Mouse (Mus musculus) olfactory bulb, adult 2 months (tissue): ENCODE results near the gene Xrcc5. TPM values are rescaled to one million over a fixed set of nuclear protein-coding genes. Genes with fewer than 3 reads are reported as not detected.

Source experiments
- H3K27ac ChIP-seq: fragments of 200-500 bp; 2 replicates; pipeline ENCODE4 v1.5.1; 2012; ENCODE audit warnings: low read depth, low read length; ENCODE audit not compliant: insufficient read depth
- H3K4me1 ChIP-seq: fragments of 200-500 bp; 2 replicates; pipeline ENCODE4 v1.6.1; 2012; ENCODE audit warnings: low read length; ENCODE audit not compliant: control insufficient read depth, insufficient read depth
- H3K4me3 ChIP-seq: fragments of 200-500 bp; 2 replicates; pipeline ENCODE4 v1.5.1; 2012; ENCODE audit warnings: mild to moderate bottlenecking, low read depth, low read length, moderate library complexity; ENCODE audit not compliant: insufficient read depth
- CTCF ChIP-seq: fragments of 200-500 bp; IDR thresholded peaks from 2 replicates; pipeline ENCODE4 v1.5.1; 2012; ENCODE audit warnings: low read depth, mild to moderate bottlenecking, low read length, moderate library complexity; ENCODE audit not compliant: insufficient read depth
- POLR2A ChIP-seq: fragments of 200-500 bp; IDR thresholded peaks from 2 replicates; pipeline ENCODE4 v1.6.1; 2012; ENCODE audit warnings: mild to moderate bottlenecking, low read depth, low read length, moderate library complexity; ENCODE audit not compliant: insufficient read depth
- WGBS: fragments of 180-500 bp; shearing (Covaris S2); methylation state at CpG from one replicate; pipeline ENCODE4 v1.1.7; 2018; 5-methylcytosine and 5-hydroxymethylcytosine counted together
- polyA plus RNA-seq: library from polyadenylated mRNA; stranded (reverse); fragments of >200 nt; gene quantifications from 2 replicates; pipeline ENCODE4 v1.2.4, GENCODE M21; 2012; ENCODE audit warnings: low replicate concordance; ENCODE audit not compliant: missing spikeins, insufficient read depth, insufficient read length

The Xrcc5 gene
- polyA plus RNA-seq, 1 experiment: not detected

DNA sequence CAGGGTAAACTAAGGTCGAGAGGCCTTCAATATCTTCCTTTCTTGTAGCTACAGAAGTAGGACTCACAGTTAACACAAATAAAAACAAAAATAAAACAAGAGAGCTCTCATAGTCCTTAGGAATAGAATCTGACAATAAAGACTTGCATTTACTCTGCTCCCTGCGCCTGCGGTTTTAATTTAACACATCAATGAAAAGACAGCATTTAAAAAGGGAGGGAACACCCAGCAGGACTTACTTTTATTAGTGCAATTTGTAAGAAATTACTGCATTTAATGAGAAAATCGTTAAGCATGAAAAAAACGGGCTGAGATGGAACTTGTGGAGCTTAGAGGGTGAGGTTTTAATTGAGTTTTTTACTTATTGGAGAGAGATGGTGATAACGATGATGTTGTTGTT is 66.4 kb downstream of the Xrcc5 start:
- Histone ChIP-seq H3K27ac (no peak overlapping the region), H3K4me1 (no peaks in the 10 kb centered on the region), H3K4me3 (no peak overlapping the region)
- 33% methylated on average over 6 of the region's 6 CpGs for WGBS
- no peak for TF ChIP-seq CTCF
- TF ChIP-seq POLR2A: no peak

DNA sequence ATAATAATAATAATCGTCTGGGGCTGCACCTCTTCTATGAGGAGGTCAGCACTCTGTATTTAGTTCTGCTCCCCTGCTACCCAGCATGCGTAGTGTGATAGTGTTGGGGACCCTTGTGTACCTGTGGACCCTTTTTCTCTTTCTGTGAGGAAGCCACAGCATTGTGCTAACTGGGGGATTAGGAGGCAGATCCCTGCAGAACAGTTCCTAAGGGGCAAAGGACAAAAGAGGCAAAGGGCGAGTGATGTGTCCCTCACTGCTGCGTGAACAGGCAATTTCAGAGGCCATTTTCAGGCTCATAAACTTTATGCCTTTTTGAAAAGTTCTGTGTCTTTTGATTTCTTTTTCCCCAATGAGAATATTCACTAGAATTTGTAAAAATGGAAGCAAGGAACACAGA is 66.8 kb downstream of the Xrcc5 start:
- Histone ChIP-seq H3K4me1 (no peaks in the 10 kb centered on the region), H3K4me3 (no peak overlapping the region), H3K27ac (no peak overlapping the region)
- 65% methylated on average over 4 of the region's 4 CpGs for WGBS
- TF ChIP-seq POLR2A (no peak), CTCF (no peak)

DNA sequence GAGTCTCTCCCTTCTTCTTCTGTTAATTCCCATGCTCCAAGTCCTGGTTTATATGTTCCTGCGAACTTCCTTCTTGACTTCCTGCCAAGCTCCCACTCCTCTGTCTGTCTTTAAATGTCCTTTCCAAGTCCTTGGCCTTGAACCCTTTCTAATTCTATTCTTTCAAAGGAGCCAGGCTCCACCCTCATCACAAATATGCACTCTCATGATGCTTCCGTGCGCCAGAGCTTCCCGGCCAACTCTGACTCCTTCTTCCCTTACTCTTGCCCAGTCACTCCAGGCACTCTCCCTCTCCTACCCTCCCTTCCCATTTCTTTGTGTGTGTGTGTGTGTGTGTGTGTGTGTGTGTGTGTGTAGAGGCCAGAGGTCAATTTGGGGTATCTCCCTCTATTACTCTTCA is 70.9 kb downstream of the Xrcc5 start:
- H3K4me3 ChIP-seq: no peak overlapping the region

DNA sequence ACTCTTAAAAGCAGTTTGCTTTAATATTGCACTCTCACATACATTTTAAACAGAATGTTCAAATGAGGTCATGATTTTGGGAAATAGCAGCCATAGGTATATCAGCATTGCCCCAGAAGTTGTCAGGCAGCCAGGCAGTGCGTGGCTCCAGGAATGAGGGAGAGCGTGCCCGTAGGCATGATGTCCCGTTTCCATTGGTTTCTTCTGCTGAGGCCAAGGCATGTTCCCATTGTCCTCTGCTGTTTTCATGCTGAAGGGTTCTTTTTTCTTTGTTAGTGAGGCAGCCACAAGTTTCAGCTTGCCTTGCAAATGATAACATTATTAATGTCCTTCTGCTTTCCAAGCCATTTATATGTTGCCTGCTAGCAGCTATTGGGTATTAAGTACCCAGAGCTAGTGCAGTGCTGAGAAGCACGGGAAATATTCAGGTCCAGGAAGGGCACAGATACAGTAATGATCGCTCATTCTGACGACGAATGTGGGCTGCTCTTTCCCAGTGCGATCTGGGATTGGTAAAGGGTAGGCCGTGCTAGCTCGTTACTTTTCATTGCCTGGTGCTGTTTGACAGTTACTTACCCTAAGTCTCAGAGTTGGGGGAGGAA is 72.6 kb downstream of the Xrcc5 start:
- 67% methylated on average over 11 of the region's 11 CpGs for WGBS
- no peak overlapping the region for H3K4me3 ChIP-seq
- no peak for TF ChIP-seq CTCF
- H3K4me1 ChIP-seq: no peaks in the 10 kb centered on the region
- H3K27ac ChIP-seq: no peak overlapping the region

More for the DNA sequence above, 70.9 kb downstream of the Xrcc5 start:
- Histone ChIP-seq H3K4me1 (no peaks in the 10 kb centered on the region), H3K27ac (no peak overlapping the region)
- WGBS: 83% methylated on average over 4 of the region's 4 CpGs
- TF ChIP-seq POLR2A (no peak), CTCF (no peak)

DNA sequence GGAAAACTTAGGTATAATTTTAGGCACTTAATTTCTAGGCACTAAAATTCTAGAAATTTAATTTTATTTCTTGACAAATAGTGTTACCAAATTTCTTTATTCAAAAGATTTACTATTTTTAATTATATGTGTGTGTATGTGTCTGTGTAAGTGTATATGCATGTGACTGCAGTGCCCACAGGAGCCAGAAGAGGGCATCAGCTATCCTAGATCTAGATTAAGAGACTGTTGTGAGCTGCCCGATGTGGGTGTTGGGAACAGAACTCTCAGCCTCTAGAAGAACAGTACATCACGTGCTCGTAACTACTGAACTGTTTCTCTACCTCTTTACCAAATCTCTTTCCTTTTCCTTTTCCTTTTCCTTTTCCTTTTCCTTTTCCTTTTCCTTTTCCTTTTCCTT is 73.3 kb downstream of the Xrcc5 start:
- H3K4me3 ChIP-seq: no peak overlapping the region
- WGBS: 99% methylated on average over 3 of the region's 3 CpGs
- no peak overlapping the region for H3K27ac ChIP-seq
- H3K4me1 ChIP-seq: no peaks in the 10 kb centered on the region
- no peak for TF ChIP-seq POLR2A
- no peak for TF ChIP-seq CTCF

DNA sequence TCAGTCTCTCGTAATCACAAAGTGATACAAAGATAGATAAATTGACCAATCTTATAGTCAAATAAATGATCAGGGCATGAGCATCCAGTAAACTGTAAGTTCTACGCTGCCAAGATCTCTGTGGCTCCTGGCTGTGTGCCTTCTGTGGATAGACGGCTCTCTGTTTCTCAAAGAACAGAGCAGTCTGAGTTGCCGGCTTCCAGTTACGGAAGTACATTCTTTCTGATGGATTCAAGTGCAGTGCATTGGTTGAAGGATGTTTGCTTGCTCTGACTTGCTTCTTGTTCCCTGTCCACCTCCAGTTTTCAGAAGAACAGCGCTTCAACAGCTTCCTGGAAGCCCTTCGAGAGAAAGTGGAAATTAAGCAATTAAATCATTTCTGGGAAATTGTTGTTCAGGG is 75.8 kb downstream of the Xrcc5 start:
- 75% methylated on average over 7 of the region's 7 CpGs for WGBS
- TF ChIP-seq CTCF: no peak
- TF ChIP-seq POLR2A: no peak
- no peaks in the 10 kb centered on the region for H3K4me1 ChIP-seq
- H3K4me3 ChIP-seq: no peak overlapping the region
- H3K27ac ChIP-seq: no peak overlapping the region

DNA sequence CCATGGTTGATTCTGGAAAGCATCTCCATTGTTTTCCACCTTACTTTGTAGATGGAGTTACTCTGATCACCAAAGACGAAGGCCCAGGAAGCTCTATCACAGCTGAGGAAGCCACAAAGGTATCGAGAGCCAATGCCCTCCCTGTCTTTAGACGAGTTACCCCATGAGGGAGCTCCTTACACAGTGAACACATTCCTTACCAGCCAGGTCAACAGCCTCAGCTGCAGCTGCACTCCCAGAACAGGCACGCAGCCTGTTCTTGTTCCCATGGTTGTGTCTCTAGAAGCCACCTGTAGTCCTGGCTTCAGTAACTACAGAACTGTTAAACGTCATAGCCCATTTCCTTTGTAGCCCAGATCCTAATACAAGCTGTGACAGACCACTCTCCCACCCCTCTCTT is 76.4 kb downstream of the Xrcc5 start:
- TF ChIP-seq CTCF (no peak), POLR2A (no peak)
- Histone ChIP-seq H3K4me3 (no peak overlapping the region), H3K4me1 (no peaks in the 10 kb centered on the region), H3K27ac (no peak overlapping the region)
- 56% methylated on average over 5 of the region's 5 CpGs for WGBS

DNA sequence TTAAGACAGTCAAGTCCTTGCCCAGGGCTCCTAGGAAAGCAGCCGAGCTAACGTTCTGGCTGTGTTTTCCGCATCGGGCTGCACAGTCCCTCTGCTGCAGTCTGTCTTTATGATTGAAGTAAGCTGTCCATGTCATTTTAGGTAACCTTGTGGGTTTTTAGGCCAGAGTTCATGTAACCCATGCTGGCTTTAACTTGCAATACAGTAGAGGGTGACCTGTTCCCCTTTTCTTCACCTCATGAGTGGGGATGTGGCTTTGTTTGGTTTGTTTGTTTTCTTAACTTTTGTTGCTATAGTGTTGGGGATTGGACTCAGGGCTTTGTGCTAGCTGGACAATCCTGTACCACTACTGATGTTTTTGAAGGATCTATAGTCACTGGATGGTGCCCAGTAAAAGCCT is 83.2 kb downstream of the Xrcc5 start:
- WGBS: 76% methylated on average over 4 of the region's 4 CpGs

DNA sequence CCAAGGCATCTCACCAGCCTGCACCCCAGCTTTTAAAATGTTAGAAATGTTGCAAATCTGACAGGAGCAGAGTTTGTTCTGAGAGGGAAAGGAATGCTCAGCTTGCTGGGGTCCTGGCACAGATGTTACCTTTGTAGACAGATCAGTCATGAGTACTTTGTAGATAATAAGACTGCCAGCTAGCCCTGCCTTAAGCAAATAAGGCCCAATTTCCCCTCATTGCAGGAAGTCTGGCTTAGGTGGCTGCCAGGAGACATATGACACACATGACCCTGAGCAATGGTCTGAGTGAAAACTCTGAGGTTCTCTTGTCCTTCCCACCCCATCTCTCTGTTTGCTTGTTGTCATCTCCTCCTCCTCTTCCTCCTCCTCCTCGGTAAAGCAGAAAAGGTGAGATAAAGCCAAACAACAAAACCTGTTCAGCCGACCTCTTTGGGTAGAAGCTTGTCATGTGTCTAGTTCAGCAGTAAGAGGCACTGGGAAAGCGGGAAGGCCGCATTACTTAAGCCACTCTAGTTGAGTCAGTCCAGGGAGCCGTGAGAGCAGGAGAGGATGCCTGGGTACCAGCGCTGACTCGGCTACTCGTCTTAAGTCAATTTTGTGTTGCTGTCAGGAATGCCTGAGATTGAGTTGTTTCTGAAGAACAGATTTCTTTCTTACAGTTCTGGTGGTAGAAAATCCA is 92.6 kb downstream of the Xrcc5 start:
- H3K4me3 ChIP-seq: no peak overlapping the region
- TF ChIP-seq POLR2A: no peak
- no peak for TF ChIP-seq CTCF
- 90% methylated on average over 8 of the region's 8 CpGs for WGBS
- H3K4me1 ChIP-seq: no peaks in the 10 kb centered on the region
- no peak overlapping the region for H3K27ac ChIP-seq

More for the DNA sequence above, 83.2 kb downstream of the Xrcc5 start:
- no peak overlapping the region for H3K27ac ChIP-seq
- no peak overlapping the region for H3K4me3 ChIP-seq
- TF ChIP-seq CTCF: no peak
- no peak for TF ChIP-seq POLR2A
- no peaks in the 10 kb centered on the region for H3K4me1 ChIP-seq

DNA sequence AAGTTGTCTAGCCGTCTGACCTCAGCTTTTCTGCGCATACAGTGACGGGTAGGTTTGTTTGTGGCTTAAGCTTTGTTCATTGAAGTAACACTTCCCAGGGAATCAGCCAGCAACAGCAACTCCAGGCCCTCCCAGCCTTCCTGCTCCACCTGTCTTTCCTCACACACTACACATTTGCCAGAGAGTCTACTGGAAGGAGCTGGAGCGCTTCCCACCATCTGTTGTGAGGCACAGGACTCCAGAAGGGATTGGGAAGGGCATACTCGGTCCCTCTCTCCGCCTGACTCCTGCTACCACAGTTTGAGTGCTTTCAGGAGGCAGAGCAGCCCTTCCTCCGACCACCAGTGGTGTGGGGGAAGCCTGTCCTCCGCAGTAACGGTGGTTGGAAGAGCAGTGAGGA is 93.4 kb downstream of the Xrcc5 start:
- no peak overlapping the region for H3K27ac ChIP-seq
- 90% methylated on average over 9 of the region's 9 CpGs for WGBS
- no peak overlapping the region for H3K4me3 ChIP-seq
- H3K4me1 ChIP-seq: no peaks in the 10 kb centered on the region
- no peak for TF ChIP-seq POLR2A
- no peak for TF ChIP-seq CTCF
